Mouse (Mus musculus) C2C12 (cell line): ENCODE data around the gene Sorcs2. TPM values are rescaled to one million over a fixed set of nuclear protein-coding genes. Genes with fewer than 3 reads are reported as not detected.

Source experiments
- H3K27me3 ChIP-seq: one replicate; pipeline ENCODE4 v1.6.1; 2011; ENCODE audit not compliant: control insufficient read depth, insufficient read depth, insufficient read length
- H3K36me3 ChIP-seq: one replicate; pipeline ENCODE4 v1.6.1; 2011; ENCODE audit not compliant: control insufficient read depth, insufficient read depth
- H3K4me3 ChIP-seq: one replicate; pipeline ENCODE4 v1.5.1; 2011; ENCODE audit warnings: mild to moderate bottlenecking, control low read depth; ENCODE audit not compliant: poor library complexity, insufficient read depth, severe bottlenecking
- H3K79me2 ChIP-seq: one replicate; pipeline ENCODE4 v1.6.1; 2011; ENCODE audit not compliant: control insufficient read depth, insufficient read depth
- H3K79me3 ChIP-seq: one replicate; pipeline ENCODE4 v1.6.1; 2011; ENCODE audit warnings: low read depth, control low read depth
- H3ac ChIP-seq: one replicate; pipeline ENCODE3; 2011; ENCODE audit warnings: low read depth; ENCODE audit not compliant: control insufficient read depth, insufficient read length
- CEBPB ChIP-seq: IDR thresholded peaks from one replicate; pipeline ENCODE4 v1.6.1; 2011; ENCODE audit warnings: low read depth, mild to moderate bottlenecking, control low read depth, moderate library complexity
- CTCF ChIP-seq: IDR thresholded peaks from one replicate; pipeline ENCODE4 v1.5.1; 2011; ENCODE audit not compliant: control insufficient read depth, insufficient read depth, insufficient read length
- FOSL1 ChIP-seq: IDR thresholded peaks from one replicate; pipeline ENCODE4 v1.8.0; 2011; ENCODE audit warnings: mild to moderate bottlenecking, low read length; ENCODE audit not compliant: poor library complexity, insufficient read depth, severe bottlenecking
- MAX ChIP-seq: IDR thresholded peaks from one replicate; pipeline ENCODE4 v1.6.1; 2011; ENCODE audit warnings: mild to moderate bottlenecking, control low read depth
- MYOD1 ChIP-seq: IDR thresholded peaks from one replicate; pipeline ENCODE4 v1.6.1; 2011; ENCODE audit warnings: low read depth; ENCODE audit not compliant: control insufficient read depth, insufficient read length
- MYOG ChIP-seq: IDR thresholded peaks from one replicate; pipeline ENCODE4 v1.6.1; 2011; ENCODE audit not compliant: control insufficient read depth, insufficient read length; ENCODE audit errors: extremely low read depth
- USF1 ChIP-seq: IDR thresholded peaks from one replicate; pipeline ENCODE4 v1.6.1; 2011; ENCODE audit warnings: low read depth, mild to moderate bottlenecking, control low read depth, moderate library complexity
- polyA plus RNA-seq: library from polyadenylated mRNA; unstranded; fragments of >200 nt; fragmentation: generic; extraction: Trizol; gene quantifications from one replicate; pipeline ENCODE4 v1.2.1, GENCODE M21; 2012; ENCODE audit warnings: missing spikeins

The Sorcs2 gene
- polyA plus RNA-seq, 1 experiment = 67.7 TPM

DNA sequence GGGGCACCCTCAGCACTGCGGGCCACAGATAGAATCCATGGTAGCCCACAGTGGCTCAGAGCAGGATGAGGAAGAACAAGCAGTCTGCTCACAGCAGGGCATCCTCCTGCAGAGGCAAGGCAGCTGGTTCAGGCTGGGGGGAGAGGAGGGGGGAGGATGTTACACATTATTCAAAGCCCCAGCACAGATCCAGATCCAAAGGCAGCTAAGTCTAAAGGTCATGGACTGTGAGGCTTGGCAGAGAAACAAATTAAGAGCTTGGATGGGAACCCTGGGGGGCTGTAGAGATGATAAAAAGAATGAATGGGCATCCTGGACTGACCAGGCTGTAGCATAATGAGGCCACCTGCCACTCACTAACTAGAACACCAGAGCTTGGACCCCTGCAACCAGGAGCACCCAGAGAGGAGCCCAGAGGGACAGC lies 28.7 kb downstream of the Sorcs2 start:
- Histone ChIP-seq H3K27me3 (no peaks in the 10 kb centered on the region), H3K4me3 (no peak overlapping the region), H3ac (no peak overlapping the region), H3K36me3 (no peaks in the 10 kb centered on the region), H3K79me2 (peaks cover 43% of the 10 kb centered on the region), H3K79me3 (peaks cover 7% of the 10 kb centered on the region)
- TF ChIP-seq CTCF (no peak), MYOD1 (no peak), CEBPB (no peak), USF1 (no peak), MYOG (no peak), MAX (no peak), FOSL1 (no peak)

DNA sequence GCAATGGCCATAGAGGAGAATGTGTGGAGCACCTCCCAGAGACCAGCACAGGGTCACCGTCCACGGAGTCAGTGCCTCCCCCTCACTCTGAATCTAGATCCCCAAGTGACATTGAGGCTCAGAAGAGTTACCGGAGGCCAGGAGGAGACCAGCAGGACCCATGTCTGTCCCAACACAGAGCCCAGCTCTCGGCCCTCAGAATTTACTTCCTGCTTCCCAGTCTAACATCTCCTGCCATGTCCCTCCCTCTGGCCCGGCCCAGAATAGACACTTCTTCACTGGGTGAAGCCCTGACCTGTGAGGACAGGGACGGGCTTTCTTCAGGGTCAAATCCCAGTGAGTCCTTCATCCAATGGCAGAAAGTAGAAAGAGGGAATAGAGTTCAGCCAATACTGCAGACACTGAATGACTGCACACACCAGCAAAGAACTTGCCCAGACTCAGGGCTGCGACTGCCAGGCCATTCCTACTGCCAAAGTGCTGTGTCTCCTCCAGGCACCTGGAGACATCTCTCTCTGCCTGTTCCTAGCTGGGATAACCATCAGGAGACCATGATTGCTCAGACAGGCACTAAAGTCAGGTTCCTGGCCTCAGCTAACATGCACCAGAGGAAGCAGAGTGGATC lies 29.3 kb downstream of the Sorcs2 start:
- TF ChIP-seq MYOG = no peak
- TF ChIP-seq MAX = no peak
- TF ChIP-seq CTCF = no peak
- TF ChIP-seq CEBPB = no peak
- TF ChIP-seq USF1 = no peak
- no peak for TF ChIP-seq MYOD1
- TF ChIP-seq FOSL1 = no peak
- H3K4me3 ChIP-seq = no peak overlapping the region
- H3K79me2 ChIP-seq = peaks cover 43% of the 10 kb centered on the region
- H3K36me3 ChIP-seq = no peaks in the 10 kb centered on the region
- peaks cover 7% of the 10 kb centered on the region for H3K79me3 ChIP-seq
- H3ac ChIP-seq = no peak overlapping the region
- no peaks in the 10 kb centered on the region for H3K27me3 ChIP-seq

DNA sequence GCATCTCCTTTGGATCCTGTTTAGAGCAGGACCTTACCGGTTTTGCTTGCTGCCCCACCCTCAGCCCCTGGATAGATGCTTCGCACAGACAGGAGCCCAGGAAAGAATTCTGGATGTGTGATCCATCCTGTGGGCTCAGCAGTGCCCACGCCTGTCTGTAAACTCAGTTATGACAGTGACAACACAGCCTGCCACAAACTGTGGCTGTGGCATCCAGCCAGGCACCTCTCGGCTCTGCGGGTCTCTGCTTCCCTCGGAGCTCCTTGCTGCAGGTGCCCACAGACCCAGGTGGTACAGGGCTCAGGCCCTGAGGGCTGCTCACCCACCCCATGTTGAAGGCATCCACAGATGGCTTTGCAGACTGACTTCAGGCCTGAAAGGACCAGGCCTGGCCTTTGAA lies 30.0 kb downstream of the Sorcs2 start:
- Histone ChIP-seq H3K27me3 (no peaks in the 10 kb centered on the region), H3K79me3 (peaks cover 7% of the 10 kb centered on the region), H3ac (no peak overlapping the region), H3K4me3 (no peak overlapping the region), H3K36me3 (no peaks in the 10 kb centered on the region), H3K79me2 (peaks cover 43% of the 10 kb centered on the region)
- TF ChIP-seq USF1 (no peak), MAX (no peak), CEBPB (no peak), MYOD1 (no peak), CTCF (no peak), MYOG (no peak), FOSL1 (no peak)

DNA sequence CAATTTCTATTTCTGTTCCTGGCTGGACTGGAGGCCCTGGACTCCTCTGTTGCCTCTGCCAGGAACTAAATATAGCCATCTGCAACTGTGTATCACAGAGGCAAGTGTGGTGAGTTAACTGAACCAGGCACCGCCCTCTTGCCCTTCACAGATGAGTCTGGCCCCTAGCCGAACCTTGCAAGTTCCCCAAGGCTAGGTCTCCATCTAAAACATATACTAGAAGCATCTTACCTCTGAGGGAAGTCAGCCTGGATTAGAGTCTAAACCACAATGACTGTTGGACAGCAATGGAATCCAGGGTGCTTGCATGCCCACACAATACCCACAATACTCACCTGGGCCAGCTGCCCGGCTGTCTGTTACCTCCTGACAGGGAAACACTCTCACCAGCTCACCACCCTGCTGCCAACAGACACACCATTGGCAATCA lies 30.7 kb downstream of the Sorcs2 start:
- Histone ChIP-seq H3K79me3 (peaks cover 7% of the 10 kb centered on the region), H3K4me3 (no peak overlapping the region), H3ac (no peak overlapping the region), H3K36me3 (no peaks in the 10 kb centered on the region), H3K27me3 (no peaks in the 10 kb centered on the region), H3K79me2 (peaks cover 39% of the 10 kb centered on the region)
- TF ChIP-seq CTCF (no peak), FOSL1 (no peak), CEBPB (no peak), MYOG (no peak), USF1 (no peak), MAX (no peak), MYOD1 (no peak)

DNA sequence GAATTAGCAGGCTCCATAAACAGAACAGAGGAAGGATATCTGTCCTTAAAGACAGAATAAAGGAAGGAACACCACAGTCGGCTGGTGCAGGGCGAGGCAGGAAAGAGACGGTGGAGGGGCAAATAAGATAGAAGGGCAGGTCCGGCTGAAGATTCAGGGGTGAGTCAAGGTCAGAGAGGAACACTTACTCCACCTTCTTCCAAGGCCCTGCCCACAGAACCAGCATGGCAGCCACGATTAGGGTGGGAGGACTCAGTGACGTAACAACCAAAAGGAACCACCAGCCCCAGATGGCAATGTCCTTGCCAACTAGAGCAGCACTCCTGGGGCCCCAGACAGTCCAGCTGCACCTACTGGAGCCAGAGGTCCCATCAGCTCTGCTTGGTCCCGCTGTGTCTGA lies 36.2 kb downstream of the Sorcs2 start:
- Histone ChIP-seq H3K4me3 (no peak overlapping the region), H3K27me3 (no peaks in the 10 kb centered on the region), H3K79me2 (peaks cover 10% of the 10 kb centered on the region), H3ac (no peak overlapping the region), H3K36me3 (no peaks in the 10 kb centered on the region), H3K79me3 (peaks cover 9% of the 10 kb centered on the region)
- TF ChIP-seq USF1 = no peak
- TF ChIP-seq MYOG = no peak
- no peak for TF ChIP-seq CEBPB
- TF ChIP-seq FOSL1 = no peak
- TF ChIP-seq MAX = no peak
- TF ChIP-seq CTCF = no peak
- no peak for TF ChIP-seq MYOD1

DNA sequence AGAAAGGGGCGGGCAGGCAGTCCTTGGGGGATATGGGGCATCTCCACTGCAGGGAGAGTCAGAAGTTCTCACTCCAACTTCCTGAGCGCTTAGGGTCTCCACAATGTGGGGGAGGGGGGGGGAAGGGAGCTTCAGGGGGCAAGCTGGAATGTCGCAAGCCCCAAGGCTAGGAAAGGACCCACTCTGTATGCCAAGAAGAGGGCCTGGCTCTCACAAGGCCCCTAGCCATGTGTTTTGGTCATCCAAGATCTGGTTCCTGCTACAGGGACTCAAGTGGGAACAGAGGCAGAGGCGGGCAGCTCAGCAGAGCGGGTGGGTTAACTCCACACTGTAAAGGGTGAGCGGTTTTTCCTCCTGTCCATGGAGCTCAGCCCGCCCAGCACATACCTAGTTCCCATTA lies 37.6 kb downstream of the Sorcs2 start:
- no peak for TF ChIP-seq MYOD1
- no peak for TF ChIP-seq CEBPB
- TF ChIP-seq CTCF = no peak
- TF ChIP-seq MYOG = no peak
- TF ChIP-seq FOSL1 = no peak
- TF ChIP-seq MAX = no peak
- no peak for TF ChIP-seq USF1
- Histone ChIP-seq H3K36me3 (no peaks in the 10 kb centered on the region), H3K79me2 (peaks cover 20% of the 10 kb centered on the region), H3K27me3 (no peaks in the 10 kb centered on the region), H3K4me3 (no peak overlapping the region), H3K79me3 (peaks cover 9% of the 10 kb centered on the region), H3ac (no peak overlapping the region)
